Mouse (Mus musculus) adrenal gland, postnatal 10 days (tissue): ENCODE measurements at regions not wholly inside any gene's neighbourhood (a gene's known extent, or its start where the extent isn't known, plus 50 kb on each side); places are given as distances from the start of the nearest gene placed in this dataset.

Experiments used
- DNase-seq: peaks from one replicate; pipeline ENCODE4 v3.0.0; 2021; ENCODE audit warnings: mixed read lengths

DNA sequence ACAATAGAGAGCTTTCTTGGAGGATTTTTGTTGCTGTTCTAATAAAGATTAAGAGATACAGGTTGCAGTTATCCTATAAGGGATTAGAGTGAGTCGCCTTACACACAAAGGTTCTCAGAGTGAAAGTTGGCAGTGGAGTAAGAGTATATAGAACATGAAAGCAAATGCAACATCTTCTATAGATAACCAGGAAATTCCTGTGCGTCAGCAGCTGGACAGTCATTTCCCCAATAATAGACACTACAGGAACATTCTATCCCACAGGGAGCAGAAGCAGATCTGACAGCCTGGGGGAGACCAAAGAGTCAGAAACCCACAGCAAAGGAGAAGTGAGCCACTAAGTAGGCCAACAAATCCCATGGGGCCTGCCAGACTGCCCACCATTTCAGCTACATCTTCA is 348.7 kb downstream of the Elavl2 start:
- DNase-seq: no peak

- no peak for DNase-seq
Measured at GRCm38 (mm10) chr4:91029462-91029861, 371.1 kb downstream of the Elavl2 start.

DNA sequence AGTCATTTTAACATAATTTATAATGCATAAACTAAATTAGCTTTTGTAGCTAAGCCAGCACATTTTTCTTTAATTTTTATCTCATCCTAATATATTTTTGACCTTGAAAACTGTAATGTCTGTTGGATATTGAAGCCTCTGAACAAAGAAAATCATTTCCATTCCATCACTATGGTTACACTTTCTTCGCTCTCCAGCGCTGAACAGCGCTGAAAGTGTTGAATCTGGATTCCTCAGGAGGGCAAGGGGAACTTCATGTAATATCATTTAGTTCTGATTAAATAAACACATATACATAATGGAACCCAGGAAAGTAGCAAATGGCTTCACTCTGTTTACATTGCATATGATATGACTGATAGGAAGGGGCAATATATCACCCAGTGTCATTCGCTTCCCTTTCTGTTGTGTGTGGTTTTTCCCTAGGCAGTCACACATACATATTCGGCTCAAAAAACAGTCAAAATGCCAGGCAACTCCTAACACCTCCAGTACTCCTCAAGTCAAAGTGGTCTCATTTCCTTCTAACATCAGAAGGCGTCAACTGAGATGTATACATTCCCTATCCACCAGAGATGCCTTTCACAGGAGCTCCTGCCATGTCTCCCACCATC is 372.5 kb downstream of the Elavl2 start:
- DNase-seq: no peak

DNA sequence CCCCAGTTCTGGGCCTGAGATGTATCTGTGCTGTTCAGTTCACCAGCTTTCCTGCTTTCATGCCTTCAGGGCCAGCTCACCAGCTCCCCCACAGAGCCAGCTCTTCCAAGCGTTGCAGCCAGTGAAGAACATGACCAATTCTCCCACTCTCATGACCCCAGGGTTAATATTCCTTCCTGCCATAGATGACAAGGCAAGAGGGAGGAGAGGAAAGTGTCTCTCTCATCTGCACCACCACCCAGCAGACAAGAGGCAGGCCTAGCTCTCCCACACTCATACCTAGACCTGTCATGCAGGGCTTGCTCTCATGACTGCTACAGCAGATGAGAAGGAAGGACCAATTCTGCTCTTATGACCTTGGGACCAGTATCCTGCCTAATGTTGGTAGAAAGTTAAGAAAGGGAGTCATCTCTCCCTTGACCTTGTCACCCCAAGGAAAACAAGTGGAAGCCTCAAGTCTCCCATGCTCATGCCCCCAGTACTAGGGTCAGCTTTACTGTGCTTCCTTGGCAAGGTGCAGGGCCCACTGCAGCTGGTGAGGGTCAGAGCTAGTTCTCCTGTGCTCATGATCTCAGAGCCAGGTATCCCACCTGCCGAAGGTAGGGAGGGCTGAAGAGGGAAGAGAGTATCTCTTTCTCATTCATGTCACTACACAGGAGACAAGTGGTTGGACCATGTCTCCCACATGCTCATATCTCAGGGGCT is 404.0 kb downstream of the Elavl2 start:
- no peak for DNase-seq

DNA sequence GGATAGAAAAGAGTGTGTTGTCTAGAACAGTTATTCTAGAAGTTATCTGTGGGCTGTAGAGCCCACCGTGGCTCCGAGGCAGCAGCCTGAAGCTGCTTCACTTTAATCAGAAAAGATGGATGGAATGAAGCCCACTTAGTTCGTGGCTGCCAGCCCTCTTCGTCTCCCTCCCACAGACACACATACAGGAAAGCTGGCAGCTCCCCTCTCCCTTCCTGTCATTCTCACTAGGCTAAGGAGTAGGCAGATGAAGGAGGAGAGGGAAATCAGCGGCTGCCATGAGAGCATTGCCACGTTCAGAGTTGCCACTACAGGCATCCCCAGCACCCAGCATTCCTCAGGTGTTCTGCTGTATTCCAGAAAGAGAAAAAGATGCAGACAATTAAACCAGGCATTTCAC is 435.9 kb downstream of the Elavl2 start:
- DNase-seq: no peak

DNA sequence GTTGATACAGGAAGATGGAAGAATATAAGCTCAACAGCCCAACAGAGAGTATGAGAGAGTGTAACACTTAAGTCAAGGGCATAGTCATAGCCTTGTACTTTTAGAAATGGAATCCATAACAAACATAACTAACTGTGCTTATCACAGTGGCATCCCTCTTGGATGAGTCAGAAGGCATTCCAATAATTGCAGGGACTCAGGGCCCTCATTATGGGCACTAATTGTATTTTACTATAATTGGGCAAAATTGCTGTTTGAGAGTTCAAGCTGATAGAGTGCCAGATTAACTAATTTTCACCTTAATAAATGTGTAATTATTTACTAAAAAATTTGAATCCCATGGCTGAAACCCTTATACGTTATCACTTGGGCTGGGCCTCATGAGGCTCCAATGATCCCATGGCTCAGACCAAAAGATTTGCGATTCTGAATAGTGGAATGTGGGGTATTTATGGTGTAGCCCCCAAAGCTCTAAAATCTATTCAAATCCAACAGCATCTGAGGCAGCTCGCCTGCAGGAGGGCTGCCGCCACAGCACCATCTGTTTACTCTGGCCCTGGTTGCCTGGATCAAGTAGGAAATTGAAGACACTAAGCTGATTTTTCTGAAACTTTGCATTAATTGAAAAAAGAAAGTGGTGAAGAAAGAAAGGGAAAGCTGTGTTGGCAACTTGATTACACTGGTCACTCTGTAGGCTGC is 456.7 kb downstream of the Elavl2 start:
- no peak for DNase-seq

DNA sequence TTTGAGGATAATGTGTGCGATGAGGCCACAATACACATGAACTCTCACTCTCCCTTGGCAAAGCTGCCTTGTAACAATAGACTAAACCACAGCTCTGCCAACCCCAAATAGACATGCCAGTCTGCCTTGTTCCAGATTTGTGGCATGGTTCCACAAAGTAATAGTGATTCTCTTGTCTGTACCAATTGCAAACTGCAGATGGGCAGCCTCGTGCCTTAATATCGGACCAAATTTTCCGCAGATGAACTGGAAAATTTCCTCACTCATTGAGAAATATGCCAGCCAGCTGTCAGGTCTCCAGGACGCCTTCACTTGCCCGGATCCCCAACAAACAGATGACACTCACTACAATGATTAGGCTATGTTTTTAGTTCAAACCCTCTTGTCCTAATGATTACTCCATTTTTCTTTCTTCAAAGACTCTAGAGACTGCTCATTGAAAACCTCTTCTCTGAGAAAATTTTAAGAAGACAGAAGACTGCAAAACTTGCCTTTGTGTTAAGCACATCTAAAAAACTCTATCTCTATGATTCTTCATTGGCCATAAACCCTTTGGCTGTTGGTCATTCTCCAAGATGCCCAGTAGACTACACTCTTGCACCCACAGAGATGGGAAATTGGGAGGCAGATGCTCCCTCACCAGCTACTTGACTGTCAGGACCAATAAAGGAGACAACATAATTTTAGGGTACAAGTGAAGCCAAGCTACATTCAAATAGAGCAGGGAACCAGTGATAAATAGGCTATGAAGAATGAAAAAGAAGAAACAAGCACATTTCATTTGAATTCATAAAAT is 483.1 kb downstream of the Elavl2 start:
- no peak for DNase-seq

DNA sequence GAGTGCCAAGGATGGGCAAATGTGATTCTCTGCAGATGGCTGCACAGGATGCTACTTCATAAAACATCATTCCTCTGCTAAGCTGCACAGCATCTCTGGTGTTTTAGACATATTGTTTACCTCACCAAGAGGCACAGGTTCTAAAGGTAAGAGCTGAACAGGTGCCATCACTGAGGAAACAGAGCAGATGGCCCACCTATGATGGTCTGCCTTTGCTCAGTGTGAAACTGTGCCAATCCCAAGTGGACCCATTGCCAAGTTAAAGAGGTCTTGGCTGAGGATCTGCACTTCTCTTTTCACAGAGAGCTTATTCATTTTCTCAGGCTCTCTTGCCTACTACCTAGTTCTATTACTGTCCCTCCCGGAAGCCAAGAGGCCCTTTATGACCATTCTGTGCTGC is 494.3 kb downstream of the Elavl2 start:
- DNase-seq: no peak

DNA sequence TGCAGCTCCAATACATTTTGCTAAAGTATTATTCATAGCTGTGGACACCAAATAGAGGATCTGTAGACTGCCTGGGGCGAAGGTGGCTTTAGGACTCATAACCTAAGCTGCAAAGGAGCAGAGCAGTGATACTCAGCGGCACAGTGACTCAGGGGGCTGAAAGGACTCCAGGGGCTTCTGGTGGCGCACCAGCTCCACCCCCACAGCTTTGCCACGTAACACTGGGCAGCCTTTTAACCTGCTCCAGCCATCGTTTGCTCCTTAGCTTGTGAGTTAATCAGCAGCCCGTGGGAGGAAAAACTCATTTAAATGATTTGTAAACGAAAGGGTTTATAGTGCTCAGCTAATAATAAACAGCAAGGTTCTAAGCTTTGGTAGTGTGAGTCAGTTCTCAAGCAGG is 532.4 kb downstream of the Elavl2 start:
- no peak for DNase-seq

GRCm38 (mm10) chr4:90860854-90861253 is 539.7 kb downstream of the Elavl2 start:
- peak; percentile 54 for DNase-seq

GRCm38 (mm10) chr4:90839804-90840203 is 560.8 kb downstream of the Elavl2 start:
- DNase-seq: no peak

- no peak for DNase-seq
Measured at GRCm38 (mm10) chr4:90799078-90799477, 580.5 kb downstream of the Zfp352 start.

GRCm38 (mm10) chr4:90798637-90799036 is 580.0 kb downstream of the Zfp352 start:
- no peak for DNase-seq

DNA sequence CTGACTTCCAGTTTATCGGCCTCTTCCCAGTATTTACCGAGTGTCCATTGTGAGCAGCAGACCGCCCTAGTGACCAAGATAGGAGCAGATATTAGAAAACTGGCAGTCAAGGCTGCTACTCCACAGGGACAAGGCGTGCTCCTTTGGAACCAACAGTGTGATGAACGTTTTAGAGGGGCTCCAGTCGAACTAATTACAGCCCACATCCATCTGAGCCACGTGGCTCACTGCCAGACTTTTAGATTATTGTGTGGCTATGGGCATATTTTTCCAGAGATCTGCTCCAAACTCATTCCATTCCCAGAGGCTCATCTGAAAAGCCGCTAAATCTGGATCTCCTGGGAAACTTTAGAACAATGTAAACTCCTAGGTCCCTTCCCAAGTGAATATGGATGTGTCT is 578.9 kb downstream of the Zfp352 start:
- no peak for DNase-seq
